Mouse (Mus musculus): ENCODE measurements at regions not wholly inside any gene's neighbourhood (a gene's known extent, or its start where the extent isn't known, plus 50 kb on each side); places are given as distances from the start of the nearest gene placed in this dataset.

GRCm38 (mm10) chr17:48592457-48592856, 137.8 kb downstream of the Unc5cl start:
- DNase-seq (ENCODE audit: low read depth) = no peak

- no peak for DNase-seq (ENCODE audit: low read depth)
Observed at GRCm38 (mm10) chr17:48595418-48595963, 140.8 kb downstream of the Unc5cl start.

GRCm38 (mm10) chr17:48596406-48596805, 141.7 kb downstream of the Unc5cl start:
- DNase-seq (ENCODE audit: low read depth) = no peak

- no peak for DNase-seq (ENCODE audit: low read depth)
Observed at GRCm38 (mm10) chr17:48597301-48597700, 142.6 kb downstream of the Unc5cl start.

GRCm38 (mm10) chr17:48598471-48599141, 143.9 kb downstream of the Unc5cl start:
- DNase-seq (ENCODE audit: low read depth) = no peak

- no peak for DNase-seq (ENCODE audit: low read depth)
Observed at GRCm38 (mm10) chr17:48600176-48600575, 145.5 kb downstream of the Unc5cl start.

- DNase-seq (ENCODE audit: low read depth) = peak; percentile 28
Observed at GRCm38 (mm10) chr17:48602554-48602953, 147.9 kb downstream of the Unc5cl start.

GRCm38 (mm10) chr17:48606767-48607166, 152.1 kb downstream of the Unc5cl start:
- no peak for DNase-seq (ENCODE audit: low read depth)

GRCm38 (mm10) chr17:48608315-48608714, 153.6 kb downstream of the Unc5cl start:
- no peak for DNase-seq (ENCODE audit: low read depth)

- DNase-seq (ENCODE audit: low read depth) = no peak
Observed at GRCm38 (mm10) chr17:48610107-48610506, 155.4 kb downstream of the Unc5cl start.

GRCm38 (mm10) chr17:48610806-48611205, 156.1 kb downstream of the Unc5cl start:
- no peak for DNase-seq (ENCODE audit: low read depth)

- no peak for DNase-seq (ENCODE audit: low read depth)
Observed at GRCm38 (mm10) chr17:48613491-48613890, 158.8 kb downstream of the Unc5cl start.

GRCm38 (mm10) chr17:48615248-48615647, 160.5 kb downstream of the Unc5cl start:
- DNase-seq (ENCODE audit: low read depth) = no peak

GRCm38 (mm10) chr17:48616205-48616604, 161.5 kb downstream of the Unc5cl start:
- no peak for DNase-seq (ENCODE audit: low read depth)

- no peak for DNase-seq (ENCODE audit: low read depth)
Observed at GRCm38 (mm10) chr17:48620896-48621295, 166.2 kb downstream of the Unc5cl start.

- no peak for DNase-seq (ENCODE audit: low read depth)
Observed at GRCm38 (mm10) chr17:48621676-48622075, 167.0 kb downstream of the Unc5cl start.

GRCm38 (mm10) chr17:48624937-48625336, 170.2 kb downstream of the Unc5cl start:
- DNase-seq (ENCODE audit: low read depth) = no peak

- no peak for DNase-seq (ENCODE audit: low read depth)
Observed at GRCm38 (mm10) chr17:48625971-48626370, 171.3 kb downstream of the Unc5cl start.

- no peak for DNase-seq (ENCODE audit: low read depth)
Observed at GRCm38 (mm10) chr17:48639611-48640010, 184.9 kb downstream of the Unc5cl start.

- no peak for DNase-seq (ENCODE audit: low read depth)
Observed at GRCm38 (mm10) chr17:48643533-48644019, 188.9 kb downstream of the Unc5cl start.

- DNase-seq (ENCODE audit: low read depth) = no peak
Observed at GRCm38 (mm10) chr17:48645056-48645455, 190.4 kb downstream of the Unc5cl start.

GRCm38 (mm10) chr17:48646626-48647195, 192.0 kb downstream of the Unc5cl start:
- DNase-seq (ENCODE audit: low read depth) = no peak

- DNase-seq (ENCODE audit: low read depth) = no peak
Observed at GRCm38 (mm10) chr17:48647431-48647830, 192.7 kb downstream of the Unc5cl start.

Data from c-Kit-positive CD71-positive TER-119-negative erythroid progenitor cells, embryonic 14.5 days (primary cell).